Mouse (Mus musculus): ENCODE data around the gene Cmtm4. TPM values are rescaled to one million over a fixed set of nuclear protein-coding genes. Genes with fewer than 3 reads are reported as not detected.

Cmtm4 gene
- total RNA-seq, 1 experiment from 2014 or later: 1.8 TPM

- no peak for ATAC-seq (replicated peaks; ENCODE audit: low read depth, poor library complexity, severe bottlenecking)
Observed at GRCm38 (mm10) chr8:104412805-104413532, 17.4 kb upstream of the Cmtm4 start.

- no peak for ATAC-seq (replicated peaks; ENCODE audit: low read depth, poor library complexity, severe bottlenecking)
Observed at GRCm38 (mm10) chr8:104411972-104412371, 16.4 kb upstream of the Cmtm4 start.

- no peak for ATAC-seq (replicated peaks; ENCODE audit: low read depth, poor library complexity, severe bottlenecking)
Observed at GRCm38 (mm10) chr8:104411468-104411867, 15.9 kb upstream of the Cmtm4 start.

GRCm38 (mm10) chr8:104410628-104411273 is 15.1 kb upstream of the Cmtm4 start:
- ATAC-seq (replicated peaks; ENCODE audit: low read depth, poor library complexity, severe bottlenecking): no peak

GRCm38 (mm10) chr8:104408328-104409110 is 12.9 kb upstream of the Cmtm4 start:
- ATAC-seq (replicated peaks; ENCODE audit: low read depth, poor library complexity, severe bottlenecking): no peak

GRCm38 (mm10) chr8:104406340-104407128 is 10.9 kb upstream of the Cmtm4 start:
- ATAC-seq (replicated peaks; ENCODE audit: low read depth, poor library complexity, severe bottlenecking): no peak

GRCm38 (mm10) chr8:104405430-104406187 is 10.0 kb upstream of the Cmtm4 start:
- no peak for ATAC-seq (replicated peaks; ENCODE audit: low read depth, poor library complexity, severe bottlenecking)

- ATAC-seq (replicated peaks; ENCODE audit: low read depth, poor library complexity, severe bottlenecking): peak; percentile 60; the same call in 1 of the 2 replicates
Observed at GRCm38 (mm10) chr8:104403596-104403995, 8.0 kb upstream of the Cmtm4 start.

GRCm38 (mm10) chr8:104394801-104395702 is 555 bp downstream of the Cmtm4 start:
- peak; percentile 62 for ATAC-seq (replicated peaks; ENCODE audit: low read depth, poor library complexity, severe bottlenecking)

GRCm38 (mm10) chr8:104393767-104394166 is 1.8 kb downstream of the Cmtm4 start:
- no peak for ATAC-seq (replicated peaks; ENCODE audit: low read depth, poor library complexity, severe bottlenecking)

GRCm38 (mm10) chr8:104393139-104393538 is 2.5 kb downstream of the Cmtm4 start:
- no peak for ATAC-seq (replicated peaks; ENCODE audit: low read depth, poor library complexity, severe bottlenecking)

GRCm38 (mm10) chr8:104390245-104390644 is 5.4 kb downstream of the Cmtm4 start:
- ATAC-seq (replicated peaks; ENCODE audit: low read depth, poor library complexity, severe bottlenecking): no peak

- no peak for ATAC-seq (replicated peaks; ENCODE audit: low read depth, poor library complexity, severe bottlenecking)
Observed at GRCm38 (mm10) chr8:104387980-104388379, 7.6 kb downstream of the Cmtm4 start.

- no peak for ATAC-seq (replicated peaks; ENCODE audit: low read depth, poor library complexity, severe bottlenecking)
Observed at GRCm38 (mm10) chr8:104387501-104387900, 8.1 kb downstream of the Cmtm4 start.

GRCm38 (mm10) chr8:104386693-104387092 is 8.9 kb downstream of the Cmtm4 start:
- ATAC-seq (replicated peaks; ENCODE audit: low read depth, poor library complexity, severe bottlenecking): no peak

GRCm38 (mm10) chr8:104383977-104384376 is 11.6 kb downstream of the Cmtm4 start:
- peak; percentile 72 for ATAC-seq (replicated peaks; ENCODE audit: low read depth, poor library complexity, severe bottlenecking)

- no peak for ATAC-seq (replicated peaks; ENCODE audit: low read depth, poor library complexity, severe bottlenecking)
Observed at GRCm38 (mm10) chr8:104383296-104383695, 12.3 kb downstream of the Cmtm4 start.

GRCm38 (mm10) chr8:104380961-104381411 is 14.6 kb downstream of the Cmtm4 start:
- ATAC-seq (replicated peaks; ENCODE audit: low read depth, poor library complexity, severe bottlenecking): no peak

All from common myeloid progenitor, adult 5-6 weeks (primary cell).